Mouse (Mus musculus): ENCODE measurements at regions not wholly inside any gene's neighbourhood (a gene's known extent, or its start where the extent isn't known, plus 50 kb on each side); places are given as distances from the start of the nearest gene placed in this dataset.

GRCm38 (mm10) chr4:64632189-64632588 lies 491.8 kb upstream of the Pappa start:
- Histone ChIP-seq H3K27ac (ENCODE audit: low read depth) (no peak overlapping the region), H3K9ac (replicated peaks; ENCODE audit: low read depth, low read length) (no peak overlapping the region), H3K36me3 (replicated peaks; ENCODE audit: control insufficient read depth, insufficient read depth, low read length) (no peaks in the 10 kb centered on the region), H3K4me3 (ENCODE audit: low read depth, low read length) (no peak overlapping the region), H3K4me2 (ENCODE audit: low read depth, low read length) (no peak overlapping the region), H3K4me1 (ENCODE audit: control insufficient read depth, insufficient read depth) (no peaks in the 10 kb centered on the region), H3K9me3 (replicated peaks; ENCODE audit: control insufficient read depth, low read length) (no peaks in the 10 kb centered on the region), H3K27me3 (ENCODE audit: control insufficient read depth, insufficient read depth, low read length) (no peaks in the 10 kb centered on the region)
- ATAC-seq (ENCODE audit: insufficient read depth, low read depth) (no peak), DNase-seq (ENCODE audit: low spot score) (no peak)
- 39% methylated on average over 1 of the region's 1 CpGs for WGBS
- TF ChIP-seq EP300 (IDR thresholded peaks at IDR 0.05; ENCODE audit: low read depth) (no peak), CTCF (IDR thresholded peaks at IDR 0.05; ENCODE audit: low read depth) (no peak)

GRCm38 (mm10) chr4:64635256-64635962 lies 488.6 kb upstream of the Pappa start:
- DNase-seq (ENCODE audit: low spot score) (no peak), ATAC-seq (ENCODE audit: insufficient read depth, low read depth) (no peak)
- Histone ChIP-seq H3K27ac (ENCODE audit: low read depth) (no peak overlapping the region), H3K4me2 (ENCODE audit: low read depth, low read length) (no peak overlapping the region), H3K9me3 (replicated peaks; ENCODE audit: control insufficient read depth, low read length) (no peaks in the 10 kb centered on the region), H3K36me3 (replicated peaks; ENCODE audit: control insufficient read depth, insufficient read depth, low read length) (no peaks in the 10 kb centered on the region), H3K4me3 (ENCODE audit: low read depth, low read length) (no peak overlapping the region), H3K9ac (replicated peaks; ENCODE audit: low read depth, low read length) (no peak overlapping the region), H3K27me3 (ENCODE audit: control insufficient read depth, insufficient read depth, low read length) (no peaks in the 10 kb centered on the region), H3K4me1 (ENCODE audit: control insufficient read depth, insufficient read depth) (no peaks in the 10 kb centered on the region)
- 57% methylated on average over 2 of the region's 2 CpGs for WGBS
- no peak for TF ChIP-seq CTCF (IDR thresholded peaks at IDR 0.05; ENCODE audit: low read depth)
- no peak for TF ChIP-seq EP300 (IDR thresholded peaks at IDR 0.05; ENCODE audit: low read depth)

GRCm38 (mm10) chr4:64640056-64640455 lies 483.9 kb upstream of the Pappa start:
- ATAC-seq (ENCODE audit: insufficient read depth, low read depth): no peak
- TF ChIP-seq EP300 (IDR thresholded peaks at IDR 0.05; ENCODE audit: low read depth) (no peak), CTCF (IDR thresholded peaks at IDR 0.05; ENCODE audit: low read depth) (no peak)
- Histone ChIP-seq H3K27ac (ENCODE audit: low read depth) (no peak overlapping the region), H3K27me3 (ENCODE audit: control insufficient read depth, insufficient read depth, low read length) (no peaks in the 10 kb centered on the region), H3K4me3 (ENCODE audit: low read depth, low read length) (no peak overlapping the region), H3K4me1 (ENCODE audit: control insufficient read depth, insufficient read depth) (no peaks in the 10 kb centered on the region), H3K9ac (replicated peaks; ENCODE audit: low read depth, low read length) (no peak overlapping the region), H3K9me3 (replicated peaks; ENCODE audit: control insufficient read depth, low read length) (no peaks in the 10 kb centered on the region), H3K36me3 (replicated peaks; ENCODE audit: control insufficient read depth, insufficient read depth, low read length) (no peaks in the 10 kb centered on the region), H3K4me2 (ENCODE audit: low read depth, low read length) (no peak overlapping the region)
- no peak for DNase-seq (ENCODE audit: low spot score)
- WGBS: 64% methylated on average over 3 of the region's 3 CpGs

GRCm38 (mm10) chr4:64640976-64641375 lies 483.0 kb upstream of the Pappa start:
- Histone ChIP-seq H3K4me2 (ENCODE audit: low read depth, low read length) (no peak overlapping the region), H3K27ac (ENCODE audit: low read depth) (no peak overlapping the region), H3K27me3 (ENCODE audit: control insufficient read depth, insufficient read depth, low read length) (no peaks in the 10 kb centered on the region), H3K4me3 (ENCODE audit: low read depth, low read length) (no peak overlapping the region), H3K4me1 (ENCODE audit: control insufficient read depth, insufficient read depth) (no peaks in the 10 kb centered on the region), H3K9ac (replicated peaks; ENCODE audit: low read depth, low read length) (no peak overlapping the region), H3K36me3 (replicated peaks; ENCODE audit: control insufficient read depth, insufficient read depth, low read length) (no peaks in the 10 kb centered on the region), H3K9me3 (replicated peaks; ENCODE audit: control insufficient read depth, low read length) (no peaks in the 10 kb centered on the region)
- DNase-seq (ENCODE audit: low spot score) (no peak), ATAC-seq (ENCODE audit: insufficient read depth, low read depth) (no peak)
- 48% methylated on average over 1 of the region's 1 CpGs for WGBS
- TF ChIP-seq CTCF (IDR thresholded peaks at IDR 0.05; ENCODE audit: low read depth) (no peak), EP300 (IDR thresholded peaks at IDR 0.05; ENCODE audit: low read depth) (no peak)

- Histone ChIP-seq H3K27ac (ENCODE audit: low read depth) (no peak overlapping the region), H3K4me2 (ENCODE audit: low read depth, low read length) (no peak overlapping the region), H3K4me3 (ENCODE audit: low read depth, low read length) (no peak overlapping the region), H3K27me3 (ENCODE audit: control insufficient read depth, insufficient read depth, low read length) (no peaks in the 10 kb centered on the region), H3K9me3 (replicated peaks; ENCODE audit: control insufficient read depth, low read length) (no peaks in the 10 kb centered on the region), H3K9ac (replicated peaks; ENCODE audit: low read depth, low read length) (no peak overlapping the region), H3K4me1 (ENCODE audit: control insufficient read depth, insufficient read depth) (no peaks in the 10 kb centered on the region), H3K36me3 (replicated peaks; ENCODE audit: control insufficient read depth, insufficient read depth, low read length) (no peaks in the 10 kb centered on the region)
- ATAC-seq (ENCODE audit: insufficient read depth, low read depth) (no peak), DNase-seq (ENCODE audit: low spot score) (no peak)
- TF ChIP-seq CTCF (IDR thresholded peaks at IDR 0.05; ENCODE audit: low read depth) (no peak), EP300 (IDR thresholded peaks at IDR 0.05; ENCODE audit: low read depth) (no peak)
- WGBS: 71% methylated on average over 2 of the region's 2 CpGs
Measured at GRCm38 (mm10) chr4:64645141-64645540, 478.8 kb upstream of the Pappa start.

GRCm38 (mm10) chr4:64654157-64654556 lies 469.8 kb upstream of the Pappa start:
- no peak overlapping the region for H3K4me3 ChIP-seq (ENCODE audit: low read depth, low read length)
- H3K27ac ChIP-seq (ENCODE audit: low read depth): no peak overlapping the region
- no peak overlapping the region for H3K4me2 ChIP-seq (ENCODE audit: low read depth, low read length)
- H3K9ac ChIP-seq (replicated peaks; ENCODE audit: low read depth, low read length): no peak overlapping the region
- TF ChIP-seq CTCF (IDR thresholded peaks at IDR 0.05; ENCODE audit: low read depth) (no peak), EP300 (IDR thresholded peaks at IDR 0.05; ENCODE audit: low read depth) (no peak)
- DNase-seq (ENCODE audit: low spot score) (no peak), ATAC-seq (ENCODE audit: insufficient read depth, low read depth) (no peak)
- H3K9me3 ChIP-seq (replicated peaks; ENCODE audit: control insufficient read depth, low read length): no peaks in the 10 kb centered on the region
- H3K4me1 ChIP-seq (ENCODE audit: control insufficient read depth, insufficient read depth): no peaks in the 10 kb centered on the region
- H3K27me3 ChIP-seq (ENCODE audit: control insufficient read depth, insufficient read depth, low read length): no peaks in the 10 kb centered on the region
- 75% methylated on average over 3 of the region's 3 CpGs for WGBS
- no peaks in the 10 kb centered on the region for H3K36me3 ChIP-seq (replicated peaks; ENCODE audit: control insufficient read depth, insufficient read depth, low read length)
